Mouse (Mus musculus) heart, embryonic 12.5 days (tissue): Measurements from ENCODE around the gene Dhps. TPM values are rescaled to one million over a fixed set of nuclear protein-coding genes. Genes with fewer than 3 reads are reported as not detected.
"Not testable (repeated sequence)": the region's sequence is repeated elsewhere in the genome, so short reads cannot be mapped to it uniquely, and the experiment has no call there.

ENCODE experiments used
- ATAC-seq: fragments of 200-750 bp; cut with Nextera tagmentation; 2 replicates; pipeline ENCODE4 v1.8.0; 2017; ENCODE audit warnings: moderate TSS enrichment, moderate library complexity; ENCODE audit not compliant: insufficient number of reproducible peaks, low FRiP score
- H3K27ac ChIP-seq: fragments of 300-500 bp; sonication (generic); 2 replicates; pipeline ENCODE4 v1.5.1; 2016; ENCODE audit warnings: mild to moderate bottlenecking, moderate library complexity; ENCODE audit not compliant: poor library complexity, severe bottlenecking
- H3K27me3 ChIP-seq: fragments of 300-500 bp; sonication (generic); replicated peaks from 2 replicates; pipeline ENCODE4 v1.6.1; 2016; ENCODE audit warnings: mild to moderate bottlenecking, moderate library complexity
- H3K36me3 ChIP-seq: fragments of 300-500 bp; sonication (generic); 2 replicates; pipeline ENCODE4 v1.6.1; 2016; ENCODE audit warnings: mild to moderate bottlenecking, moderate library complexity
- H3K4me1 ChIP-seq: fragments of 300-500 bp; sonication (generic); replicated peaks from 2 replicates; pipeline ENCODE4 v1.6.1; 2016; ENCODE audit warnings: mild to moderate bottlenecking
- H3K4me2 ChIP-seq: fragments of 300-500 bp; sonication (generic); 2 replicates; pipeline ENCODE4 v1.6.1; 2016; ENCODE audit warnings: mild to moderate bottlenecking, moderate library complexity
- H3K4me3 ChIP-seq: fragments of 300-500 bp; sonication (generic); 2 replicates; pipeline ENCODE4 v1.5.1; 2016; ENCODE audit warnings: mild to moderate bottlenecking
- H3K9ac ChIP-seq: fragments of 300-500 bp; sonication (generic); 2 replicates; pipeline ENCODE4 v1.6.1; 2016; ENCODE audit warnings: mild to moderate bottlenecking, moderate library complexity
- H3K9me3 ChIP-seq: fragments of 300-500 bp; sonication (generic); replicated peaks from 2 replicates; pipeline ENCODE4 v1.6.1; 2016; ENCODE audit warnings: mild to moderate bottlenecking, moderate library complexity
- WGBS: fragments of 180-500 bp; shearing (Covaris S2); methylation state at CpG from one replicate; pipeline ENCODE4 v1.1.7; 2016; 5-methylcytosine and 5-hydroxymethylcytosine counted together
- polyA plus RNA-seq: library from polyadenylated mRNA; unstranded; fragments of >200 nt; fragmentation: Nextera tagmentation; extraction: Ambion mirVana; gene quantifications from 2 replicates; pipeline ENCODE4 v1.2.1, GENCODE M21; 2016

The Dhps gene
- polyA plus RNA-seq, 1 experiment from 2014 or later = 60.9 TPM

- WGBS = under 1% methylated on average over 30 of the region's 30 CpGs
- no peaks in the 10 kb centered on the region for H3K27me3 ChIP-seq
- peak within 1 kb of the TSS; percentile 86 for H3K4me3 ChIP-seq
- no peaks in the 10 kb centered on the region for H3K9me3 ChIP-seq
- H3K36me3 ChIP-seq = peaks cover 32% of the 10 kb centered on the region
- peak within 1 kb of the TSS; percentile 17 for H3K27ac ChIP-seq
- ATAC-seq = 0 out of 2 replicates have a peak, but pooled peaks have one; percentile 2
- H3K4me1 ChIP-seq = peaks cover 45% of the 10 kb centered on the region
- peak within 1 kb of the TSS; percentile 85 for H3K4me2 ChIP-seq
- H3K9ac ChIP-seq = peak within 1 kb of the TSS; percentile 90
Observed at GRCm38 (mm10) chr8:85080532-85081215, 9.1 kb downstream of the Dhps start, which contains the start of gene Wdr83os. Wdr83os (plus strand) TSS chr8:85080740.

GRCm38 (mm10) chr8:85081216-85081555 is 9.6 kb downstream of the Dhps start, which contains the start of gene Wdr83:
Wdr83 (minus strand) TSS chr8:85081306.
- peak within 1 kb of the TSS; percentile 90 for H3K9ac ChIP-seq
- H3K4me3 ChIP-seq = peak within 1 kb of the TSS; percentile 86
- peak; percentile 68 for ATAC-seq
- no peaks in the 10 kb centered on the region for H3K9me3 ChIP-seq
- peaks cover 29% of the 10 kb centered on the region for H3K36me3 ChIP-seq
- H3K27ac ChIP-seq = peak within 1 kb of the TSS; percentile 17
- under 1% methylated on average over 9 of the region's 9 CpGs for WGBS
- H3K4me2 ChIP-seq = peak within 1 kb of the TSS; percentile 85
- peaks cover 45% of the 10 kb centered on the region for H3K4me1 ChIP-seq
- H3K27me3 ChIP-seq = no peaks in the 10 kb centered on the region

GRCm38 (mm10) chr8:85082169-85082568 is 10.6 kb downstream of the Dhps start:
- not testable (repeated sequence) for H3K4me3 ChIP-seq, H3K27ac ChIP-seq, H3K9ac ChIP-seq, H3K4me2 ChIP-seq, ATAC-seq, H3K9me3 ChIP-seq, H3K27me3 ChIP-seq
- WGBS = 79% methylated on average over 4 of the region's 4 CpGs
- H3K36me3 ChIP-seq = peaks cover 29% of the 10 kb centered on the region
- peaks cover 45% of the 10 kb centered on the region for H3K4me1 ChIP-seq

DNA sequence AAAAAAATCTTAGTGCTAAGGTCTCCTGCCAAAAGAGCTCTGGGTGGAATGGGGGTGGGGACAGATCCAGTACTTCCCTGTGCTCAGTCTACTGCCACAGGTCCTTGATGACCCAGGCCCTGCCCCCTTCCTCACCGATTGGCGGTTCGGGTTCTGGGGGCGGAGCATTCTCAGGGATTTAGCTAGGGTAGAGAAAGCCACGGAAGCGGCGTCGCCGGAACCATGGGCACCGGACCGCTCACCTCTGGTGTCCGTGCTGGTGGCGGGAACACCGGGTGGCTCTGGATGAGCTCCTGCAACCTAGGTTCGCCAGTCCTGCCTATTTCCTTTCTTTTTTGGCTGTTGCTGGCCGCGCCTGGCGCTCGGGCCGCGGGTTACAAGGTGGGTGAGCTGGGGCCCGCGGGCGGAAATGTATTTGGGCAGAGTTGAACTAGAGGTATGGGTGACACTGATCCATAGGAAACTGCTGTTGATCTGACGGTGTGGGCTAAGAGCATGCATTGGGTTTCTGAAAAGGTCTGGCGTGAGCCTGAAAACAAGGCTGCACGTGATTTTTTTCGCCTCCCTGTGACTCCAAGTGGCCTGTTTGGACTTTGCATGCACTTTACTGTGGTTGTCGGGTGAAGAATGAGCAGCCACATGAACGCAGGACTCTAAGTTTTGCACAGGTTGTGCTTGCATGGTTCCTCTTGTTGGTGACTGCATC is 11.7 kb downstream of the Dhps start, which contains the start of gene Man2b1:
Man2b1 (plus strand) TSS at position 163 of the 706 bp plus-strand sequence.
- H3K36me3 ChIP-seq = peaks cover 36% of the 10 kb centered on the region
- peak within 1 kb of the TSS; percentile 74 for H3K4me3 ChIP-seq
- peaks cover 45% of the 10 kb centered on the region for H3K4me1 ChIP-seq
- H3K27me3 ChIP-seq = no peaks in the 10 kb centered on the region
- peak; percentile 86 for ATAC-seq
- peak within 1 kb of the TSS; percentile 91 for H3K4me2 ChIP-seq
- no peaks in the 10 kb centered on the region for H3K9me3 ChIP-seq
- under 1% methylated on average over 30 of the region's 30 CpGs for WGBS
- H3K9ac ChIP-seq = peak within 1 kb of the TSS; percentile 82
- peak within 1 kb of the TSS; percentile 38 for H3K27ac ChIP-seq

- no peak overlapping the region for H3K4me3 ChIP-seq
- H3K27me3 ChIP-seq = no peaks in the 10 kb centered on the region
- H3K27ac ChIP-seq = no peak overlapping the region
- H3K4me2 ChIP-seq = no peak overlapping the region
- WGBS = 78% methylated on average over 8 of the region's 8 CpGs
- H3K9me3 ChIP-seq = no peaks in the 10 kb centered on the region
- H3K9ac ChIP-seq = no peak overlapping the region
- H3K36me3 ChIP-seq = peaks cover 38% of the 10 kb centered on the region
- H3K4me1 ChIP-seq = peaks cover 32% of the 10 kb centered on the region
- no peak for ATAC-seq
Observed at GRCm38 (mm10) chr8:85084633-85085032, 13.1 kb downstream of the Dhps start.

DNA sequence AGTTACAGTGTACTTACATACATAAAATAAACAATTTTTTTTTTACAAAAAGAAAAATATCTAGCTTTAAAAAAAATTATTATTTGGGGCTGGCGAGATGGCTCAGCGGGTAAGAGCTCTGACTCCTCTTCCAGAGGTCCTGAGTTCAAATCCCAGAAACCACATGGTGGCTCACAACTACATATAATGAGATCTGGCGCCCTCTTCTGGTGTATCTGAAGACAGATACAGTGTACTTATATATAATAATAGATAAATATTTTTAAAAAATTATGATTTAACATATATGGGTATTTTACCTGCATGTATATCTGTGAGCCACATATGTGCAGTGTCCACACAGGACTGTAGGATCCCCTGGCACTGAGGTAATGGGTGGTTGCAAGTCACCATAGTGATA is 14.7 kb downstream of the Dhps start:
- Histone ChIP-seq H3K9me3 (no peaks in the 10 kb centered on the region), H3K4me3 (no peak overlapping the region), H3K27ac (no peak overlapping the region), H3K4me2 (no peak overlapping the region), H3K27me3 (no peaks in the 10 kb centered on the region), H3K4me1 (peaks cover 27% of the 10 kb centered on the region), H3K36me3 (peaks cover 45% of the 10 kb centered on the region), H3K9ac (no peak overlapping the region)
- 79% methylated on average over 3 of the region's 3 CpGs for WGBS
- no peak for ATAC-seq

GRCm38 (mm10) chr8:85088771-85089170 is 17.2 kb downstream of the Dhps start:
- peaks cover 53% of the 10 kb centered on the region for H3K36me3 ChIP-seq
- H3K4me3 ChIP-seq = no peak overlapping the region
- no peaks in the 10 kb centered on the region for H3K27me3 ChIP-seq
- H3K27ac ChIP-seq = no peak overlapping the region
- H3K4me2 ChIP-seq = no peak overlapping the region
- no peaks in the 10 kb centered on the region for H3K9me3 ChIP-seq
- H3K9ac ChIP-seq = no peak overlapping the region
- ATAC-seq = no peak
- WGBS = 70% methylated on average over 2 of the region's 2 CpGs
- peaks cover 6% of the 10 kb centered on the region for H3K4me1 ChIP-seq

DNA sequence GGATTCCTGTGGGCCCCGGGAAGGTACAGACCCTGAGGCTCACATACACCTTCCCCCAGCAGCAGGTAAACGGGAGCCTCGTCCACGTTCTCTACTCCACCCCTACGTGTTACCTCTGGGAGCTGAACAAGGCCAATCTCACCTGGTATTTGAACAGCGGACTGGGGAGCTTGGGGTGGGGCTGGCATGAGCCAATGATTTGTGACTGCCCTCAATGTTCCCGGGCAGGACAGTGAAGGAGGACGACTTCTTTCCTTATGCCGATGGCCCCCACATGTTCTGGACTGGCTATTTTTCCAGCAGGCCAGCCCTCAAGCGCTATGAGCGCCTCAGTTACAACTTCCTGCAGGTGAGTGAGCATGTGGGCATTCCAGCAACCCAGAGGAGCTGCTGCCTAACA is 19.3 kb downstream of the Dhps start:
- Histone ChIP-seq H3K9ac (no peak overlapping the region), H3K4me2 (no peak overlapping the region), H3K9me3 (no peaks in the 10 kb centered on the region), H3K4me1 (no peaks in the 10 kb centered on the region), H3K4me3 (no peak overlapping the region), H3K36me3 (peaks cover 64% of the 10 kb centered on the region), H3K27ac (no peak overlapping the region), H3K27me3 (no peaks in the 10 kb centered on the region)
- WGBS = 85% methylated on average over 11 of the region's 11 CpGs
- ATAC-seq = no peak

GRCm38 (mm10) chr8:85091526-85092090 is 20.1 kb downstream of the Dhps start:
- Histone ChIP-seq H3K4me2 (no peak overlapping the region), H3K9ac (no peak overlapping the region), H3K27me3 (no peaks in the 10 kb centered on the region), H3K9me3 (no peaks in the 10 kb centered on the region), H3K36me3 (peaks cover 71% of the 10 kb centered on the region), H3K27ac (no peak overlapping the region), H3K4me1 (no peaks in the 10 kb centered on the region), H3K4me3 (no peak overlapping the region)
- 27% methylated on average over 21 of the region's 21 CpGs for WGBS
- no peak for ATAC-seq

DNA sequence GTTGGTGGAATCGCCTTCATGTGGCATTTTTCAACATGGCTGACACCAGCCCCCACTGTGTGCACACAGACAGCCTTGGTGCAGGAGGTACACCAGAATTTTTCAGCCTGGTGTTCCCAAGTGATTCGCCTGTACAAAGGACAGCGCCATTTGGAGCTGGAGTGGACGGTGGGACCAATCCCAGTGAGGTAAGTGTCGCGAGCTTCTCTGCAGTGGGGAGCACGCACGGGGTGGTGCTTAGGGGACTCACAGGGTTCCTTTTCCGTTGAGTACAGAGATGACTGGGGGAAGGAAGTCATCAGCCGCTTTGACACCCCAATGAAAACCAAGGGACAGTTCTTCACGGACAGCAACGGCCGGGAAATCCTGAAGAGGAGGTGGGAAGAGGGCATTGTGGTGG is 23.5 kb downstream of the Dhps start:
- H3K9ac ChIP-seq = no peak overlapping the region

GRCm38 (mm10) chr8:85095566-85095965 is 24.0 kb downstream of the Dhps start:
- H3K36me3 ChIP-seq = peaks cover 60% of the 10 kb centered on the region
- H3K9ac ChIP-seq = no peak overlapping the region
- no peak overlapping the region for H3K27ac ChIP-seq
- H3K4me3 ChIP-seq = no peak overlapping the region
- H3K9me3 ChIP-seq = no peaks in the 10 kb centered on the region
- no peaks in the 10 kb centered on the region for H3K4me1 ChIP-seq
- ATAC-seq = no peak
- no peak overlapping the region for H3K4me2 ChIP-seq
- WGBS = 86% methylated on average over 7 of the region's 7 CpGs
- H3K27me3 ChIP-seq = no peaks in the 10 kb centered on the region

More for the DNA sequence above, 23.5 kb downstream of the Dhps start:
- Histone ChIP-seq H3K27me3 (no peaks in the 10 kb centered on the region), H3K4me2 (no peak overlapping the region), H3K36me3 (peaks cover 60% of the 10 kb centered on the region), H3K4me1 (no peaks in the 10 kb centered on the region), H3K9me3 (no peaks in the 10 kb centered on the region), H3K4me3 (no peak overlapping the region), H3K27ac (no peak overlapping the region)
- no peak for ATAC-seq
- 83% methylated on average over 13 of the region's 13 CpGs for WGBS
